Mouse (Mus musculus): ENCODE measurements around the gene 4921504E06Rik.

Gene 4921504E06Rik

GRCm38 (mm10) chr2:19553821-19554592 is at the start of gene 4921504E06Rik:
TSS of gene 4921504E06Rik (minus strand) at chr2:19553914.
- DNase-seq = peak; percentile 75

GRCm38 (mm10) chr2:19601386-19601925 is 47.7 kb upstream of the 4921504E06Rik start:
- no peak for DNase-seq

- no peak for DNase-seq
Observed at GRCm38 (mm10) chr2:19600860-19601259, 47.1 kb upstream of the 4921504E06Rik start.

- DNase-seq = no peak
Observed at GRCm38 (mm10) chr2:19599801-19600200, 46.1 kb upstream of the 4921504E06Rik start.

- DNase-seq = no peak
Observed at GRCm38 (mm10) chr2:19596988-19597387, 43.3 kb upstream of the 4921504E06Rik start.

- DNase-seq = no peak
Observed at GRCm38 (mm10) chr2:19596426-19596825, 42.7 kb upstream of the 4921504E06Rik start.

- no peak for DNase-seq
Observed at GRCm38 (mm10) chr2:19594856-19595255, 41.1 kb upstream of the 4921504E06Rik start.

- DNase-seq = no peak
Observed at GRCm38 (mm10) chr2:19579846-19580245, 26.1 kb upstream of the 4921504E06Rik start.

- no peak for DNase-seq
Observed at GRCm38 (mm10) chr2:19579180-19579579, 25.5 kb upstream of the 4921504E06Rik start.

GRCm38 (mm10) chr2:19562114-19562829 is 8.6 kb upstream of the 4921504E06Rik start:
- no peak for DNase-seq

GRCm38 (mm10) chr2:19560654-19561053 is 6.9 kb upstream of the 4921504E06Rik start:
- DNase-seq = no peak

GRCm38 (mm10) chr2:19560071-19560470 is 6.4 kb upstream of the 4921504E06Rik start:
- no peak for DNase-seq

- no peak for DNase-seq
Observed at GRCm38 (mm10) chr2:19551396-19551795, 2.3 kb downstream of the 4921504E06Rik start.

- DNase-seq = no peak
Observed at GRCm38 (mm10) chr2:19540906-19541305, 12.8 kb downstream of the 4921504E06Rik start.

- no peak for DNase-seq
Observed at GRCm38 (mm10) chr2:19529428-19529827, 24.3 kb downstream of the 4921504E06Rik start.

GRCm38 (mm10) chr2:19528797-19529196 is 24.9 kb downstream of the 4921504E06Rik start:
- DNase-seq = peak; percentile 44

GRCm38 (mm10) chr2:19524071-19524470 is 29.6 kb downstream of the 4921504E06Rik start:
- no peak for DNase-seq

- DNase-seq = peak; percentile 37
Observed at GRCm38 (mm10) chr2:19521662-19522061, 32.1 kb downstream of the 4921504E06Rik start.

- no peak for DNase-seq
Observed at GRCm38 (mm10) chr2:19520617-19521016, 33.1 kb downstream of the 4921504E06Rik start.

GRCm38 (mm10) chr2:19519768-19520167 is 33.9 kb downstream of the 4921504E06Rik start:
- DNase-seq = peak; percentile 61

GRCm38 (mm10) chr2:19517952-19518351 is 35.8 kb downstream of the 4921504E06Rik start:
- no peak for DNase-seq

GRCm38 (mm10) chr2:19512381-19512780 is 41.3 kb downstream of the 4921504E06Rik start:
- DNase-seq = no peak

- no peak for DNase-seq
Observed at GRCm38 (mm10) chr2:19511032-19511431, 42.7 kb downstream of the 4921504E06Rik start.

GRCm38 (mm10) chr2:19505744-19506143 is 48.0 kb downstream of the 4921504E06Rik start:
- DNase-seq = no peak

Measured in right cerebral cortex, postnatal 14 days (tissue).